Mouse (Mus musculus) cerebellum, adult 2 months (tissue): ENCODE measurements around the gene Atp5b. TPM values are rescaled to one million over a fixed set of nuclear protein-coding genes. Genes with fewer than 3 reads are reported as not detected.

Experiments
- DNase-seq, 2 experiments: peaks; one replicate each; pipeline ENCODE4 v3.0.0; 2021
- H3K27ac ChIP-seq: fragments of 200-500 bp; 2 replicates; pipeline ENCODE4 v1.5.1; 2012; ENCODE audit warnings: low read length, control low read depth, inconsistent platforms; ENCODE audit not compliant: insufficient read depth
- H3K27me3 ChIP-seq: fragments of 200-500 bp; 2 replicates; pipeline ENCODE4 v1.6.1; 2012; ENCODE audit warnings: inconsistent platforms, mild to moderate bottlenecking, low read length, moderate library complexity; ENCODE audit not compliant: control insufficient read depth, insufficient read depth
- H3K4me1 ChIP-seq: fragments of 200-500 bp; 2 replicates; pipeline ENCODE4 v1.6.1; 2011; ENCODE audit warnings: low read length; ENCODE audit not compliant: control insufficient read depth, insufficient read depth
- H3K4me3 ChIP-seq: fragments of 200-500 bp; replicated peaks from 2 replicates; pipeline ENCODE3; 2011; ENCODE audit warnings: mild to moderate bottlenecking, low read depth, low read length, control low read depth; ENCODE audit not compliant: insufficient read depth
- CTCF ChIP-seq: fragments of 200-500 bp; IDR thresholded peaks from 2 replicates; pipeline ENCODE4 v1.5.1; 2011; ENCODE audit warnings: low read depth, mild to moderate bottlenecking, control low read depth, low read length, moderate library complexity, borderline replicate concordance; ENCODE audit not compliant: insufficient read depth
- POLR2A ChIP-seq: fragments of 200-500 bp; IDR thresholded peaks from 2 replicates; pipeline ENCODE4 v1.6.1; 2011; ENCODE audit warnings: low read length, control low read depth, borderline replicate concordance; ENCODE audit not compliant: insufficient read depth
- WGBS: fragments of 180-500 bp; shearing (Covaris S2); methylation state at CpG from one replicate; pipeline ENCODE4 v1.1.7; 2018; 5-methylcytosine and 5-hydroxymethylcytosine counted together
- polyA plus RNA-seq: library from polyadenylated mRNA; depleted of rRNA; stranded (reverse); fragments of >200 nt; gene quantifications from 2 replicates; pipeline ENCODE4 v1.2.3, GENCODE M21; 2012; rRNA removed

Gene Atp5b
- polyA plus RNA-seq, result 2,153 and 2,193 TPM in 2 replicates

DNA sequence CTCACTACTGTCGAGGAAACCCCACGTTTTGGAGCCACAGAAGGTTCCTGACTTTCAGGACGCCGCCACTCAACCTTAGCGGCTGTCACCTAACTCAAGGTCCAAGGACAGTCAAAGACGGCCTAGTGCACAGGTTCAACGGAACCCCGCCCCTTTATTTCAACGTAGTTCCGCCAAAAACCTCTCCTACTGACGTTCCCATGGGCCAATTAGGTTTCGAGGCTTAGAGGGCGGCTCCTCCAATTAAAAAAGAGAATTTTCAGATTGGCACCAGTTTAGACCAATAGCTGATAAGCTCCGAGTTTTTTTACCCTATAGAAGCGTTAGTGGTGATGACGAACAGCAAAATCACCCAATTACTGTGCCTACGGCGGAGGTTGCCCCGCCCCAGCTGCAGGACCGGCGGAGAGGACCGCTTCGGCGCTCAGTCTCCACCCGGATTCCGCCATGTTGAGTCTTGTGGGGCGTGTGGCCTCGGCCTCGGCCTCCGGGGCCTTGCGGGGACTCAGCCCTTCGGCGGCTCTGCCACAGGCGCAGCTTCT is at the start of gene Atp5b:
TSS of gene Atp5b (plus strand) at position 394 of the 542 bp plus-strand sequence.
- WGBS, result under 1% methylated on average over 34 of the region's 34 CpGs
- peak; percentile 99 to 100 for DNase-seq
- peaks cover 12% of the 10 kb centered on the region; the same call in 1 of the 2 replicates for H3K4me1 ChIP-seq
- peak within 1 kb of the TSS; percentile 94 for H3K27ac ChIP-seq
- H3K4me3 ChIP-seq, result peak within 1 kb of the TSS; percentile 93
- peak; percentile 83 for TF ChIP-seq POLR2A
- TF ChIP-seq CTCF, result no peak
- no peaks in the 10 kb centered on the region for H3K27me3 ChIP-seq

DNA sequence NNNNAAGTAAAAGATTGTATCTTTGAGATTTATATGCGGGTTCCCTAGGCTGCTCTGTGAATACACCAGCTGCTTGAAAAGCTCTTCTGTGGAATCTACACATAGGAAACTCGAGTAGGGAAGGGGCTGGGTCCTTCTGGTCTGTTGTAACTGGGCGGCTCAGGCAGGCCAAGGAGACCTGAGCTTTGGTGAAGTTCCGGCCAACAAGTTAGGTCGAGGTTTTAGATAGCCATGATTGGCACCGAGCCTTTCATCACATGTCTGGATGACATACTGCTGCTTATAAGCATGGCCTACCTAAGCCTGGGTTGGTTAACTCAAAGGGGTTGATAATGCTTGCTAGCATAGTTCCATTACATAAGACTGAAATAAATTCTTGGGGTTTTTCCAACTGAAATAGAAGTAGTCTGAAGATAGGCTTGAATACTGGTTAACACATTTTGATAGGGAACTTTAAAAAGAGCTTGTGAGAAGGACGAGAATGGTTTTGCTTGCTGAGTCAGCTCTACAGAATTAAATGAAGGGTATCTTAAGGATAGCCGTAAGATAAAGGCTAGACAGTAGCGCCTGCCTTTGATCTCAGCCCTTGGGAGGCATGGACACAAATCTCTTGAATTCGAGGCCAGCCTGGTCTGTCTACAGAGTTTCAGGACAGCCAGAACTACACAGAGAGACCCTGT is 46.2 kb upstream of the Atp5b start:
- WGBS, result 2% methylated on average over 10 of the region's 10 CpGs
- TF ChIP-seq CTCF, result no peak
- TF ChIP-seq POLR2A, result no peak
- no peak overlapping the region for H3K27ac ChIP-seq
- peaks cover 5% of the 10 kb centered on the region for H3K4me1 ChIP-seq
- DNase-seq, result peak; percentile 38 to 44
- H3K27me3 ChIP-seq, result no peaks in the 10 kb centered on the region
- peak overlapping the region; percentile 88 for H3K4me3 ChIP-seq

DNA sequence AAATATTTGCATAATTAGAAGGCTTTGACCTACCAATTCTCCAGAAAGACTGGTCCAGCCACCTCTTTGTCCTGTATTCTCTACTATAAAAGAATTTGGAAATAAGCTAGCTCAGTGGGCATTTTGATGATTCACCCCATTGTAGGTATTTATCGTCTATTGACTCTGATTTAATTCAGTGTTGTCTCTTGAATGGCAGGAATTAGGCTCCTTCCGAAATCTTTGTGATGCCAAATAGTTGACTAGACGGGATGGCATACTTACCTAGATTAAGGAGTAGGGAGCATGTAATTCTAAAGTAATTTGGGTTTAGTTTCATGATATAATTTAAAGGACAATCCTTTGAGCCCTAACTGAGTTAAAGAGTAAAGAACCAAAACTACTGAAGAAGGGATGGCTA is 45.2 kb upstream of the Atp5b start:
- no peak overlapping the region for H3K27ac ChIP-seq
- no peak overlapping the region for H3K4me3 ChIP-seq
- TF ChIP-seq CTCF, result no peak
- no peak for TF ChIP-seq POLR2A
- WGBS, result 48% methylated on average over 3 of the region's 3 CpGs
- peaks cover 5% of the 10 kb centered on the region for H3K4me1 ChIP-seq
- no peaks in the 10 kb centered on the region for H3K27me3 ChIP-seq
- DNase-seq, result no peak

DNA sequence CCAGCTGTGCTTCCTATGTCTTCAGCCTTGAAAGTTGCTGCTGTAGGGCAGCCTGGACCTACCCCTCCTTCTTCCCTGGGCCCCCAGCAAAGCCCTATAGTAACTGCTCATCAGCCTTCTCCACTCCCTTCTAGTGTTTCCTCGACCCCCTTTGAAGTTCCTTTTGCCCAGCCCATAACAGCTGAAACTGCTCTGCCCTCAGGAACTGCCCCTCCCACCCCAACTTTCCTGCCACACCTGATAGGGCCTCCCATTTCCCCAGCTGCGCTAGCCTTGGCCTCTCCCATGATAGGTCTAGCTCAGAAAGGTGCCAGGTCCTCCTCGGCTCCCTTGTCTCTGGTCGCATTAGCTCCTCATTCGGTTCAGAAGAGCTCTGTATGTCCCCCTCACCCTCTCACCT is 43.9 kb upstream of the Atp5b start:
- Histone ChIP-seq H3K4me3 (no peak overlapping the region), H3K27me3 (no peaks in the 10 kb centered on the region), H3K4me1 (peaks cover 5% of the 10 kb centered on the region), H3K27ac (no peak overlapping the region)
- DNase-seq, result no peak
- WGBS, result 62% methylated on average over 5 of the region's 5 CpGs
- TF ChIP-seq POLR2A (no peak), CTCF (no peak)

DNA sequence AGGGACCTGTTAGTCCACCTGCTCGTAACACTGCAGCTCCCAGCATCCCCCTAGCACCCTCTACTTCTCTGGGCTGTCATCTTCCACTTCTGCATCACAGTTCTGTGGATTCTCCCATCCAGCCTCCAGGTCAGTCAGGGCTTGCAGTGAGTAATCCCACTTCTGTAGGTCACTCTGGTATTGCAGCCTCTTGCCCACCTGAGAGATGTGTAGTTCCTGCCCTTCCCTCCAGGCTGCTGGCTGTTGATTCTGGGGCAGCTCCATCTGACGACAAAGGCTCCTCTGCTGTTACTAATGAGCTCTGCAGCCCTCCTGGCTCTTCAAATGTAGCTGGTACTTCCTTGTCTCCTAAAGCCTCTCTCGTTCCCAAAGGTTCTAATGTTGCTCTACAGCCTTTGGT is 43.2 kb upstream of the Atp5b start:
- 55% methylated on average over 3 of the region's 3 CpGs for WGBS
- TF ChIP-seq POLR2A, result no peak
- no peak for TF ChIP-seq CTCF
- no peak overlapping the region for H3K4me3 ChIP-seq

DNA sequence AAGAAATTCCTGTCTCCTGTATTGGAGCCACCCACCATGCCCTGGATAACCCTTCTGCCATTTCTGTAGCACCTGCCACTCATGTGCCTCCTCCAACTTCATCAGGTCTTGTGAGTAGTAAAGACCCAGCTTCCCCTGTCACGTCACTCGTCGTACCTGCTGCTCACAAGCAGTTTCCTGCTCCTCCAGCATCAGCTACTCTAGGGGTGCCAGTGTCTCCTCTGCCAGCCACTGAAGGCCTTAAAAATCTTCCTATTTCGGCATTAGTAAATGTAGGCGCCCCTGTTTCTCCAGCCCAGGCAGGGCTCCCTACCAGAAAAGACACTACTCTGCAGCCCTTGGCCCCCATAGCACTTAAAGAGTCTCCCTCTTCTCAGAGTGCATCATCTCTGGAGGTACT is 42.8 kb upstream of the Atp5b start:
- H3K27ac ChIP-seq, result no peak overlapping the region
- TF ChIP-seq POLR2A (no peak), CTCF (no peak)
- no peaks in the 10 kb centered on the region for H3K27me3 ChIP-seq
- peaks cover 5% of the 10 kb centered on the region for H3K4me1 ChIP-seq
- 82% methylated on average over 5 of the region's 5 CpGs for WGBS
- no peak overlapping the region for H3K4me3 ChIP-seq
- no peak for DNase-seq

More for the DNA sequence above, 43.2 kb upstream of the Atp5b start:
- no peak overlapping the region for H3K27ac ChIP-seq
- H3K27me3 ChIP-seq, result no peaks in the 10 kb centered on the region
- no peak for DNase-seq
- H3K4me1 ChIP-seq, result peaks cover 5% of the 10 kb centered on the region

DNA sequence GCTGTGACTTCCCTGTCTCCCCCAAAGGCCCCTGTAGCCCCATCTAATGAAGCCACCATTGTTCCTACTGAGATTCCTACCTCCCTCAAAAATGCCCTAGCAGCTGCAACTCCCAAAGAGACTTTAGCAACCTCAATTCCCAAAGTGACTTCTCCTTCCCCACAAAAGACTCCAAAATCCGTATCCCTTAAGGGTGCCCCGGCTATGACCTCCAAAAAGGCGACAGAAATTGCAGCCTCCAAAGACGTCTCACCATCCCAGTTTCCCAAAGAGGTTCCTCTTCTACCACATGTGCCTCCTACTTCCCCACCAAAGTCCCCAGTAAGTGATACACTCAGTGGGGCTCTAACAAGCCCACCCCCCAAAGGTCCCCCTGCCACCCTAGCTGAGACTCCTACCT is 41.4 kb upstream of the Atp5b start:
- peaks cover 5% of the 10 kb centered on the region for H3K4me1 ChIP-seq
- DNase-seq, result no peak
- 64% methylated on average over 4 of the region's 4 CpGs for whole genome bisulfite sequencing
- no peak overlapping the region for H3K4me3 ChIP-seq
- no peaks in the 10 kb centered on the region for H3K27me3 ChIP-seq
- no peak overlapping the region for H3K27ac ChIP-seq
- TF ChIP-seq POLR2A, result no peak
- no peak for TF ChIP-seq CTCF

DNA sequence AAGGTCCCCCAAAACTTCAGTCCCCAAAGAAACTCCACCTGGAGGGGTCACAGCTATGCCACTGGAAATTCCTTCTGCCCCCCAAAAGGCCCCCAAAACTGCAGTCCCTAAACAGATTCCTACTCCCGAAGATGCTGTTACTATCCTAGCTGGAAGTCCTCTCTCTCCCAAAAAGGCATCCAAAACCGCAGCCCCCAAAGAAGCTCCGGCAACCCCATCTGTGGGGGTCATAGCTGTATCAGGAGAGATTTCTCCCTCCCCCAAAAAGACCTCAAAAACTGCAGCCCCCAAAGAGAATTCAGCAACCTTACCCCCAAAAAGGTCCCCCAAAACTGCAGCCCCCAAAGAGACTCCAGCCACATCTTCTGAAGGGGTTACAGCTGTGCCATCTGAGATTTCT is 40.6 kb upstream of the Atp5b start:
- whole genome bisulfite sequencing, result 88% methylated on average over 3 of the region's 3 CpGs

More for the DNA sequence above, 40.6 kb upstream of the Atp5b start:
- TF ChIP-seq POLR2A (no peak), CTCF (no peak)
- Histone ChIP-seq H3K27ac (no peak overlapping the region), H3K4me1 (peaks cover 5% of the 10 kb centered on the region), H3K4me3 (no peak overlapping the region), H3K27me3 (no peaks in the 10 kb centered on the region)
- no peak for DNase-seq
